26 mouse cellular contexts compared by ENCODE assay signal in the genomic region with DNA sequence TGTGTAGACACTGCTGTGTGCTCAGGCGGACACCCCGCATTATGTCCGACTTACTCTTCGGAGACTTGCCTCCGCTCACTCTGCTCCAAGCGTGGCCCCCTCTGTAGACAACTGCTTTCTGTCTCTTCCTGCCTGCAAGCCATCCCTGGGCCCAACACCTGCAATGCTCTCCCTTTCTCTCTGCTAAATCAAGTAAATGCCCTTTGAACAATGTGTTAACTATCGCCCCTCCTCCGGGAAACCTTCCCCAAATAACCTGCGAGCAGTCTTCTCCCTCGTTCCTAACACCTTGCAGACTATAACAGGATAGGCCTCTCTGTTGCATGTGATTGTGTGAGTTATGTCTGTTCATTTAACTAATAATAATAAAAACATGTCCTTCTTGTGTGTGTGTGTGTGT. TPM values are rescaled to one million over a fixed set of nuclear protein-coding genes. Genes with fewer than 3 reads are reported as not detected.
"Had no signal": no experiment of that assay in that cellular context is flagged by ENCODE, and none has a peak within 500 bp of the region (broad histone marks: within the 10 kb centered on the region; RNA-seq: fewer than 3 reads in every experiment).

No protein-coding gene starts in this region.

- DNase-seq: forebrain, postnatal 0 days; gastrocnemius, postnatal 14 days; gastrocnemius, postnatal 36 days; heart, adult 18-20 months; heart, postnatal 14 days; heart, postnatal 36 days; kidney, adult 11 months; kidney, adult 2 months; kidney, adult 9 months; kidney, postnatal 14 days; kidney, postnatal 36 days; layer of hippocampus, adult 9-11 months; layer of hippocampus, postnatal 36 days; left cerebral cortex, postnatal 4 days had no signal

- H3K4me3 ChIP-seq: heart, embryonic 13.5 days; heart, embryonic 15.5 days; hindbrain, embryonic 13.5 days; hindbrain, embryonic 15.5 days; kidney, embryonic 15.5 days; limb, embryonic 13.5 days; limb, embryonic 15.5 days had no signal

- H3K27me3 ChIP-seq: hindbrain, embryonic 15.5 days; limb, embryonic 15.5 days had no signal

- H3K36me3 ChIP-seq: heart, embryonic 13.5 days; heart, embryonic 15.5 days; hindbrain, embryonic 13.5 days; hindbrain, embryonic 15.5 days; kidney, embryonic 15.5 days; limb, embryonic 13.5 days; limb, embryonic 15.5 days had no signal

- H3K4me1 ChIP-seq: heart, embryonic 13.5 days; heart, embryonic 15.5 days; hindbrain, embryonic 13.5 days; hindbrain, embryonic 15.5 days; limb, embryonic 13.5 days; limb, embryonic 15.5 days had no signal

- H3K27ac ChIP-seq: heart, embryonic 13.5 days; heart, embryonic 15.5 days; hindbrain, embryonic 13.5 days; hindbrain, embryonic 15.5 days; hindbrain, postnatal 0 days; kidney, embryonic 15.5 days; kidney, postnatal 0 days; limb, embryonic 13.5 days; limb, embryonic 15.5 days had no signal

RNA-seq across cellular contexts. Expression of a gene that starts 44.9 kb away (rescaled TPM):
- polyA plus RNA-seq: heart, embryonic 11.5 days; heart, embryonic 13.5 days; heart, embryonic 15.5 days; heart, postnatal 0 days; kidney, adult 2 months; kidney, postnatal 0 days; limb, embryonic 11.5 days; limb, embryonic 13.5 days; limb, embryonic 15.5 days had no signal
